Mouse (Mus musculus) embryo, embryonic 9.5 days (tissue): ENCODE results near the gene Lmf1.

ENCODE experiments used
- DNase-seq: peaks from one replicate; pipeline ENCODE4 v3.0.0-alpha.2; 2017; ENCODE audit errors: extremely low spot score

The Lmf1 gene

DNA sequence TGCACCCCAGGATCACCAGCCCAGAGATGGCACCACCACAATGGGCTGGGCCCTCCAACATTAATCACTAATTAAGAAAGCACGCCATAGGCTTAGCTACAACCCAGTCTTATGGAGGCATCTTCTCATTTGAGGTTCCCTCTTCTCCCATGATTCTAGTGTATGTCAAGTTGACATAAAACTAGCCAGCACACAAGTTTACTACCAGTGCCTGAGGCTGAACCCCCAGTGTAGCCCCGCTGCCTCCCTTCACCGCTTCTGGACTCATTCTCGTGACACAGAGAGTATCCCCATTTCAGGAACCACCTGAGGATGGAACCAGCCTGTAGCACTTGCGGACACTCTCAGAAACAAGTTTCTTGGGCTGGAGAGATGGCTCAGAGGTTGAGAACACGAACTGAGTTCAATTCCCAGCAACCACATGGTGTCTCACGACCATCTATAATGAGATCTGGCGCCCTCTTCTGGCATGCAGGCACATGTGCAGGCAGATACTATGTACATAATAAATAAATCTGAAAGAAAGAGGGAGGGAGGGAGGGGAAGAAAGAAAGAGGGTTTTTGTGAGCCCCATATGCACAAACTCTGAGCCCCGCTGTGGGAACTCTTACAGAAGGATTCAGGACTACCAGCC, 122.1 kb downstream of the Lmf1 start:
- no peak for DNase-seq

DNA sequence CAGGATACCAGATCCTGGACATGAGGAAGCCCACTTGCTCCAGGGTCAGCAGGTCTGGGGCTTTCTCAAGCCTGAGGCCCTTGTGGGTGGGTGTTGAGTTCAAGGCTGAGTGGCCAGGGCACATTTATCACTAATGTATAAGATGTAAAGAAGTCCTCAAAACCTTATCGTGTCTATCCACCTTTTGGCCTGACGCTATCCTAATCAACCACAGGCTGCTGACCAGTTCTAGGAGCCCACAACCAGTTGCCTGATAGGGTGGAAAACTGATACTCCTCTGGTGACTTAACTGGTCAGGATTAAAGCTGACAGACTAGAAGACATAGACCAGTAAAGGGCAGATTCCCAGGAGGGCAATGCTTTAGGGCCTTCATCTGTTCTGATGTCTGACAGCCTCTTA, 131.1 kb downstream of the Lmf1 start:
- no peak for DNase-seq

DNA sequence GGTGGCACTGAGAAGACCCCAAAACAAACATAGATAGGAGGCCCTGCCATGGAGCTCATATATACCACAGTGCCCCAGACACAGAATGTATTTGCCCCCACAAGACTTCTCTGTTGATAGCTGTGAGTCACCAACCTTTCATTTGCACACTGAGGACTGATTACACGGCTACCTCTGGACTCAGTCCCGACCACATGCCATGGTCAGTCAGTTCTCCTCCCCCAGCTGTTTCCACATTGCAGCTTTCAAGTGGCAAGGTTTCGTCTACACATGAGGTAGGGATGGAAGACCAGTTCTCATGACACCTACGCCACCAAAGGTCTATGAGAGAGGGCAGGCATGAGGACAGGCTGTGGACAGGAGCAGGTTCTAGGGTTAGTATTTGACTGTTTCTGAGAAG, 132.3 kb downstream of the Lmf1 start:
- no peak for DNase-seq
